Comparison of ENCODE assay signal across 13 mouse cellular contexts in genomic region chr4:63241031-63241430, GRCm38 (mm10).
"Had no signal": no experiment of that assay in that cellular context is flagged by ENCODE, and none has a peak within 500 bp of the region (broad histone marks: within the 10 kb centered on the region; RNA-seq: fewer than 3 reads in every experiment).

No protein-coding gene starts in this region.

- DNase-seq: lung, adult 18-20 months; lung, embryonic 14.5 days; lung, postnatal 10 days; lung, postnatal 4 days; midbrain, embryonic 14.5 days; retina, postnatal 1 day; right cerebral cortex, adult 18-20 months; right cerebral cortex, postnatal 25 days; right cerebral cortex, postnatal 4 days; spleen, adult 18-20 months; thymus, adult 18-20 months; thymus, postnatal 14 days; thymus, postnatal 4 days had no signal
